Mouse (Mus musculus) embryonic fibroblast, embryonic 13.5 days (primary cell): ENCODE results near the gene Slc26a5.

ENCODE experiments used
- CTCF ChIP-seq: IDR thresholded peaks from 2 replicates; pipeline ENCODE4 v1.5.1; 2011; ENCODE audit warnings: mild to moderate bottlenecking, control low read depth, low read length, moderate library complexity, borderline replicate concordance; ENCODE audit not compliant: insufficient read depth
- POLR2A ChIP-seq: IDR thresholded peaks from 2 replicates; pipeline ENCODE4 v1.6.1; 2011; ENCODE audit warnings: low read depth, mild to moderate bottlenecking, control low read depth, low read length, moderate library complexity

- TF ChIP-seq CTCF, result no peak
- no peak for TF ChIP-seq POLR2A
Measured at GRCm38 (mm10) chr5:21810924-21811323, 54.5 kb downstream of the Slc26a5 start.
